Mouse (Mus musculus): ENCODE results near the gene Nt5dc2. TPM values are rescaled to one million over a fixed set of nuclear protein-coding genes. Genes with fewer than 3 reads are reported as not detected.

Nt5dc2 gene
- total and polyA plus RNA-seq, 2 experiments from 2014 or later = 203 to 236 TPM

- H3K4me2 ChIP-seq (ENCODE audit: low read depth, low read length) = no peak overlapping the region
- DNase-seq (ENCODE audit: low spot score) (no peak), ATAC-seq (no peak)
Observed at GRCm38 (mm10) chr14:31165991-31166630, 35.3 kb downstream of the Nt5dc2 start.

GRCm38 (mm10) chr14:31166827-31167226 is 36.0 kb downstream of the Nt5dc2 start:
- WGBS = 32% methylated on average over 9 of the region's 9 CpGs

More at GRCm38 (mm10) chr14:31165991-31166630, 35.3 kb downstream of the Nt5dc2 start:
- H3K9me3 ChIP-seq (ENCODE audit: low read length) = no peaks in the 10 kb centered on the region
- no peak for TF ChIP-seq CTCF (IDR thresholded peaks at IDR 0.05; ENCODE audit: low read depth)
- 52% methylated on average over 10 of the region's 10 CpGs for WGBS
- H3K4me3 ChIP-seq (ENCODE audit: low read length) = no peak overlapping the region
- H3K4me1 ChIP-seq (ENCODE audit: insufficient read depth, low read length) = peaks cover 14% of the 10 kb centered on the region
- H3K27me3 ChIP-seq (ENCODE audit: insufficient read depth, low read length) = no peaks in the 10 kb centered on the region
- peaks cover 5% of the 10 kb centered on the region for H3K36me3 ChIP-seq (ENCODE audit: insufficient read depth, low read length)
- H3K27ac ChIP-seq = peak overlapping the region; percentile 45
- 0 out of 2 replicates have a peak overlapping the region, but pooled peaks have one; percentile 2 for H3K9ac ChIP-seq (replicated peaks; ENCODE audit: low read length)

GRCm38 (mm10) chr14:31168425-31168824 is 37.6 kb downstream of the Nt5dc2 start, which contains the start of gene Stab1:
Stab1 (minus strand) TSS chr14:31168641.
- H3K4me2 ChIP-seq (ENCODE audit: low read depth, low read length) = peak within 1 kb of the TSS; percentile 30; the same call in 1 of the 2 replicates
- 55% methylated on average over 10 of the region's 10 CpGs for WGBS

More at GRCm38 (mm10) chr14:31166827-31167226, 36.0 kb downstream of the Nt5dc2 start:
- Histone ChIP-seq H3K9me3 (ENCODE audit: low read length) (no peaks in the 10 kb centered on the region), H3K36me3 (ENCODE audit: insufficient read depth, low read length) (peaks cover 12% of the 10 kb centered on the region), H3K27me3 (ENCODE audit: insufficient read depth, low read length) (no peaks in the 10 kb centered on the region), H3K4me3 (ENCODE audit: low read length) (no peak overlapping the region), H3K4me1 (ENCODE audit: insufficient read depth, low read length) (peaks cover 14% of the 10 kb centered on the region), H3K4me2 (ENCODE audit: low read depth, low read length) (peak overlapping the region; percentile 30; the same call in 1 of the 2 replicates), H3K9ac (replicated peaks; ENCODE audit: low read length) (0 out of 2 replicates have a peak overlapping the region, but pooled peaks have one; percentile 2), H3K27ac (peak overlapping the region; percentile 45)
- TF ChIP-seq CTCF (IDR thresholded peaks at IDR 0.05; ENCODE audit: low read depth) = no peak
- ATAC-seq (peak; percentile 11; the same call in 1 of the 2 replicates), DNase-seq (ENCODE audit: low spot score) (peak; percentile 40)

GRCm38 (mm10) chr14:31169508-31169907 is 38.7 kb downstream of the Nt5dc2 start:
- H3K27ac ChIP-seq = 0 out of 2 replicates have a peak overlapping the region, but pooled peaks have one; percentile 15
- 84% methylated on average over 6 of the region's 6 CpGs for WGBS

More at GRCm38 (mm10) chr14:31168425-31168824, 37.6 kb downstream of the Nt5dc2 start, which contains the start of gene Stab1:
- DNase-seq (ENCODE audit: low spot score) (no peak), ATAC-seq (no peak)
- no peak within 1 kb of the TSS for H3K9ac ChIP-seq (replicated peaks; ENCODE audit: low read length)
- H3K4me3 ChIP-seq (ENCODE audit: low read length) = no peak within 1 kb of the TSS
- peaks cover 14% of the 10 kb centered on the region for H3K4me1 ChIP-seq (ENCODE audit: insufficient read depth, low read length)
- H3K36me3 ChIP-seq (ENCODE audit: insufficient read depth, low read length) = peaks cover 28% of the 10 kb centered on the region
- TF ChIP-seq CTCF (IDR thresholded peaks at IDR 0.05; ENCODE audit: low read depth) = no peak
- no peaks in the 10 kb centered on the region for H3K9me3 ChIP-seq (ENCODE audit: low read length)
- H3K27me3 ChIP-seq (ENCODE audit: insufficient read depth, low read length) = no peaks in the 10 kb centered on the region
- H3K27ac ChIP-seq = peak within 1 kb of the TSS; percentile 15; the same call in 1 of the 2 replicates

GRCm38 (mm10) chr14:31170963-31171362 is 40.1 kb downstream of the Nt5dc2 start:
- Histone ChIP-seq H3K9me3 (ENCODE audit: low read length) (no peaks in the 10 kb centered on the region), H3K4me1 (ENCODE audit: insufficient read depth, low read length) (peaks cover 14% of the 10 kb centered on the region), H3K4me3 (ENCODE audit: low read length) (no peak overlapping the region), H3K27ac (peak overlapping the region; percentile 16), H3K9ac (replicated peaks; ENCODE audit: low read length) (no peak overlapping the region), H3K36me3 (ENCODE audit: insufficient read depth, low read length) (peaks cover 52% of the 10 kb centered on the region), H3K27me3 (ENCODE audit: insufficient read depth, low read length) (no peaks in the 10 kb centered on the region), H3K4me2 (ENCODE audit: low read depth, low read length) (no peak overlapping the region)
- no peak for TF ChIP-seq CTCF (IDR thresholded peaks at IDR 0.05; ENCODE audit: low read depth)
- no peak for DNase-seq (ENCODE audit: low spot score)
- 67% methylated on average over 13 of the region's 13 CpGs for whole genome bisulfite sequencing
- no peak for ATAC-seq

More at GRCm38 (mm10) chr14:31169508-31169907, 38.7 kb downstream of the Nt5dc2 start:
- H3K4me3 ChIP-seq (ENCODE audit: low read length) = no peak overlapping the region
- no peaks in the 10 kb centered on the region for H3K27me3 ChIP-seq (ENCODE audit: insufficient read depth, low read length)
- no peak overlapping the region for H3K9ac ChIP-seq (replicated peaks; ENCODE audit: low read length)
- no peak for DNase-seq (ENCODE audit: low spot score)
- H3K4me1 ChIP-seq (ENCODE audit: insufficient read depth, low read length) = peaks cover 14% of the 10 kb centered on the region
- no peak for ATAC-seq
- H3K36me3 ChIP-seq (ENCODE audit: insufficient read depth, low read length) = peaks cover 38% of the 10 kb centered on the region
- no peak overlapping the region for H3K4me2 ChIP-seq (ENCODE audit: low read depth, low read length)
- TF ChIP-seq CTCF (IDR thresholded peaks at IDR 0.05; ENCODE audit: low read depth) = no peak
- H3K9me3 ChIP-seq (ENCODE audit: low read length) = no peaks in the 10 kb centered on the region

- no peak for TF ChIP-seq CTCF (IDR thresholded peaks at IDR 0.05; ENCODE audit: low read depth)
- Histone ChIP-seq H3K27me3 (ENCODE audit: insufficient read depth, low read length) (no peaks in the 10 kb centered on the region), H3K4me1 (ENCODE audit: insufficient read depth, low read length) (peaks cover 11% of the 10 kb centered on the region), H3K27ac (no peak overlapping the region), H3K9ac (replicated peaks; ENCODE audit: low read length) (no peak overlapping the region), H3K9me3 (ENCODE audit: low read length) (no peaks in the 10 kb centered on the region), H3K4me3 (ENCODE audit: low read length) (no peak overlapping the region), H3K4me2 (ENCODE audit: low read depth, low read length) (no peak overlapping the region), H3K36me3 (ENCODE audit: insufficient read depth, low read length) (peaks cover 56% of the 10 kb centered on the region)
- WGBS = 63% methylated on average over 11 of the region's 11 CpGs
- DNase-seq (ENCODE audit: low spot score) (peak; percentile 42), ATAC-seq (0 out of 2 replicates have a peak, but pooled peaks have one; percentile 37)
Observed at GRCm38 (mm10) chr14:31171386-31171785, 40.5 kb downstream of the Nt5dc2 start.
